Mouse (Mus musculus): ENCODE measurements around the gene Gm21962.
"Not testable (repeated sequence)": the region's sequence is repeated elsewhere in the genome, so short reads cannot be mapped to it uniquely, and the experiment has no call there.

The Gm21962 gene

DNA sequence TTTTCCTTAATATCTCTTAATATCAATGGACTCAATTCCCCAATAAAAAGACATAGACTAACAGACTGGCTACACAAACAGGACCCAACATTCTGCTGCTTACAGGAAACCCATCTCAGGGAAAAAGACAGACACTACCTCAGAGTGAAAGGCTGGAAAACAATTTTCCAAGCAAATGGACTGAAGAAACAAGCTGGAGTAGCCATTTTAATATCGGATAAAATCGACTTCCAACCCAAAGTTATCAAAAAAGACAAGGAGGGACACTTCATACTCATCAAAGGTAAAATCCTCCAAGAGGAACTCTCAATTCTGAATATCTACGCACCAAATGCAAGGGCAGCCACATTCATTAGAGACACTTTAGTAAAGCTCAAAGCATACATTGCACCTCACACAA is at the start of gene Gm21962:
Gene Gm21962, plus strand, starts transcription at position 301 of the 400 bp plus-strand sequence.
- DNase-seq (ENCODE audit: low read depth, low spot score) = not testable (repeated sequence)

DNA sequence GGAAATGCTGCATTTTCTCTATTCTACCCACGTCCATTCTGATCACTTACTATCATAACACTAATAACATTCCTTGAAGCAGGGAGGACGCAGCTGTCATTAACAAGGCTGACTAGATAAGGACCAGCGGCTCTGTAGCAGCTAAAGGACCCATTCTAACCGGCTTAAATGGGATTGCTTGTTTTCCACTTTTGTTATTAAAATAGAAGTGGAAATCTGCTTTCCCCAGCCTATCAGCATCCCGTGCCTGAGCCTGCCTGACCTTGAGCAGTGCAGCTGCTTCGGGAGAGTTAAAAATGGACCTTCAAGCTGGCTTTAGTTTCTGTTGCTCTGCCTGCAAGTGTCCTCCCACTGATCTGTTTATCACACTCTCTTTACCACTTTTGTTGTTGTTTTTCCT is 49.2 kb upstream of the Gm21962 start:
- DNase-seq (ENCODE audit: low read depth, low spot score) = no peak

DNA sequence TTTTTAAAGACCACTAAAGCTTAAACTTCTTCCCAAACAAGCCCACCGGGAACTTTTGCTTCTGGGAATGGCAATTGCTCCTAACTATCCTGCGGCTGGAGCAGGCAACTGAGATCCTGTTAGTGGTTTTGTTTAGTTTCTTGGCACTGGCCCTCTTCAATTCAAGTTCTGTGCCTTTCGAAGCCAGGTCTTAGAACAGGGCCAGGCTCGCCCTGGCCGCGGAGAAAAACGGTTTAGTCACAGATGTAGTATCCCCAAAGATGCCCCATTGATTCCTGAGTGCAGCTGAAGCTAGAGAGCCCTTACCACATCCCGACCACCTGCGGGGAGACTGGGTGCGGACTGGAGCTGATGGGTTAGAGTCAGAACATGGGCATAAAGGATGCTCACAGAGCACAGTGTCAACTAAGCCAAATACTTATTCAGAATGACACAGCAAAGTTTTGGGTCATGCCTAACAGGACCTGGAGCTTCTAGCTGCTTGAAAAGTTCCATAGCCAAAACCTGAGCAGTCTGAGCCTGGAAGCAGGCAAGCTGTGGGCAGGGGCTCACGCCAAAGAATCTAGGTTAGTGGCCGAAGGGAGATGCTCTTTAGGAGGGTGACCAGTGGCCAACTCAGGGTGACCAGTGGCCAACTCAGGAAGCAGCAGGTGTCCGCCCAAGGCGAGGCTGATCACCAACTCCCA is 48.3 kb upstream of the Gm21962 start:
- DNase-seq (ENCODE audit: low read depth, low spot score) = no peak

DNA sequence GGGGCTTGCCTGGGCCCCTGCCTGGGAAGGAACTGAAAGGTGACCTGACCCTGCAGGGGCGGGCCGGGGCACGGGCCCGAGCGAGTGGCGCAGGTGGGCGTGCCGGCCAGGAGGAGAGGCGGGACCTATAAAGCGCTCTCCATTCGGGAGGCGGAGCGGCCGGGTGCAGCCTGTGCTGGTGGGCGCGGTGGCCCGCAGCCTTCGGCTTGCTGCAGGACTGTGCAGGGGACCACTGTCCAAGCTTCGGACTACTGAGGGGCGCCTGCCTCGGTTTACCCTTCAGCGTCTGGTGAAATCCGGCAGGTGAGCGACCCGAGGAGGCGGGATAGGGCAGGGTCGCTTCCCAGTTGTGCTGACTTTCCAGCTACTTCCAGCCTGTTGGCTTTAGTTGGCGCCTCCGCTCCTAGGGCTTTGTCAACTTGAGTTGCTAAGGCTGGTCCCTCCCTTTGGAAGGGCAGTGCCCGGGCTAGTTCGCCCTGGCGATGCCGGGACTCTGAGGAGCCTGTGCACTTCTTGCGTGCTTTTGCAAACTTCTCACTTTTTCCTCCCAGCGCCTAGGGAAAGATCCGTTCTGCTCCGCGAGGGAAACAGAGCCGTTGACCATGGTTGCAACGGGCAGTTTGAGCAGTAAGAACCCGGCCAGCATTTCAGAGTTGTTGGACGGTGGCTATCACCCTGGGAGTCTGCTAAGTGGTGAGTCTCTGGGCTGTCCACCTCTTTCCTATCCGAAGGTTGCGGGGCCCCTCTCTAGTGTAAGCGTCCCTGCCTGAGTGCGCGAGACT is 47.6 kb upstream of the Gm21962 start:
- DNase-seq (ENCODE audit: low read depth, low spot score) = no peak

DNA sequence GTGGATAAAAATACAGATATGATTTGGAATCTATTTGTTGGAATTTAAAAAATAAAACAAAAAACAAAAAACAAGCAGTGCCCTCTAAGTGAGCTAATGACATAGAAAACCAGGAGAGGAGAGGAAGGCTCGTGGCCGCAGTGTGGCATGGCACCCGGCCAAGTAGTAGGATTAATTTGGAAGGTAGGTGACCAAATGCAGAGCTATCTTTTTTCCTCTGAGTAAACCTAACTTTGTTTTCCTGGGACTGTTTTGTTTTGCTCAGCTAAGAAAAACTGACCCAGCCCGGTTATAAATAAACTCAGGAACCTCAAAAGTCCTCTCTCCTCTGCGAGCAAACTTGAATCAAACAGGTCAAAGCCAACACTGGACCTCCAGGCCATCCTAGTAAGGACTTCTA is 46.3 kb upstream of the Gm21962 start:
- DNase-seq (ENCODE audit: low read depth, low spot score) = no peak

DNA sequence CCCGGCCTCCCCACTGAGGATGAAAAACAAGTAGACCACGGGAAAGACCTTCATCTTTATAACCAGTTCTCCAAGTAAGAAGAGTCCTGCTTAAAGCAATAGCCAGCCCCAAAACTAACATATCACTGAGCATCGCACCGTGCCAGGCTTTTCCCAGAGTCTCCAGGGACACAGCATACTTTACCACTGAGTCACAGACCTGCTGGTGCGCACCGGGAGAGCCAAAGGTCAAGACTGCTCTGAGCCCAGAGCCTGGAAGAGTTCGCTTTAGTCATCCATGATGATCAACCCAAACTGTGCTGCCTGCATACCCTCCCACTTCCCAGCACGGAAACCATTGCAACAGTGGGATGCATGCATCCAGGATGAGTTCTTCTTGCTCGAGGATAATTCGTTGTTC is 37.6 kb upstream of the Gm21962 start:
- peak; percentile 93 for DNase-seq (ENCODE audit: low read depth, low spot score)

DNA sequence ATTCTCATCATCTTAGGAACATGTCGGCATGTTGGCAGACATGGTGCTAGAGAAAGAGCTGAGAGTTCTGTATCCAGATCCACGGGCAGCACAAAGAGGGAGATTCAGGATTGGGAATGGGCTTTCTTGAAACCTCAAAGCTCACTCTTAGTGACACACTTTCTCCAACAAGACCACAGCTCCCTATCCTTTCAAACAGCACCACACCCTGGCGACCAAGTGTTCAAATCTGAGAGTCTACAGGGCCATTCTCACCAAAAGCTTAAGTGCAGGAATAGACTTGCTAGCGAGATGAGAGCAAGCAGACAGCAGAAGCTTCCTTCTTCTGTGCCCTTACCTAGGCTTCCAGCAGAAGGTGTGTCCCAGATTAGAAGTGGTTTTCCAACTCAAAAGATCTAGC is 34.8 kb upstream of the Gm21962 start:
- DNase-seq (ENCODE audit: low read depth, low spot score) = no peak

DNA sequence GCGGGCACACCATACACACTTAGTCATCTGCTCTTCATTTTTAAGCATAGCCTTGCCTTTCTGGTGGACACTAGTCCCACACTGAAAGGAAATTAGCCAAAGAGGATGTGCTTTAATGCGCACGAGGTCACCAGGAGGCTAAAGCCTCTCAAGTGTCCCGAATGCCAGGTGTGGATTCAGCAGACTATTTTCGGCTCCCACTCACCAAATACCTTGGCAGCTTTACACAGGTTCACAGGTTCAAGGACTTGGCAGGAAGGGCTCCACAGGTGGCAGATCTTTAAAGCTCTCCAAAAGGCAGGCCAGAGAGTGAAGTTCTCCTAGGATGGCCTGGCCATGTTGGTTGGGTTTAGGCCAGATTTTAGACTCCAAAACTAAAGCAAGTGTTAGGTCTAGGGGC is 30.1 kb upstream of the Gm21962 start:
- no peak for DNase-seq (ENCODE audit: low read depth, low spot score)

DNA sequence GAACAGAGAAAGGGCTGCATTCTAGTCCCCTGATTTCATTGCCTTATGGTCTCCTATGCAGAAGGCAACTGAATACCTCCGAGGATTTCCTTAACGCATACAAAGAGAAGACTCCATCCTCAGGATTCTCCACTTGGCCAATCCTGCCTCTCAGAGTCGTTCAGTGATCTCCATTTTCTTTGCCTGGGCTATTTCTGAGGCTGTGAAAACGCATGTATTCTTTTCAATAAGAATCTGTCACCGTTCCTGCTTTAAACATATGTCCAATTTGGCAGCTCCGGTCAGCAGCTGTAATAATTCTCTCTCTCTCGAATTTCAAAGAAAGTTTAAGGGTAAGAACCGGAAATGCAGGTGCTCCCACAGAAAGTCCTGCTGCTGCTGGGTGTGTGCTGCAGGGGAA is 29.2 kb upstream of the Gm21962 start:
- DNase-seq (ENCODE audit: low read depth, low spot score) = no peak

DNA sequence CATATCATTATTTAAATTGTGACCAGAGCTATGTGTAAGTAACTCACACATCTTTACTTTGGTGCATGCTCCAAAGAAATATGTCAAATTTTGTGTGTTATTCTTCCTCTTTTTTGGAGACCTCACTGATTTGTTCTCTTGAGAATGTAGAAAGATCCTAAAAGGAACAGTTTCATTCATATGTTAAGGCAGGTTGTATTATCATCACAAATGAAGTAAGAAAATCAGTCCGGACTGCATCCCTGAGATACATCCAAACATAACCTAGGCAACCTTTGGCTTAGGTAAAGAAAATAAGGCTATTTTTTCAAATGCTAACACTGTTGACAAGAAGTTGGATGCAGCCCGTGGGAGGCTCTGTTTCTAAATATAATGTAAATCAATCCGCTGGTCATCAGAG is 28.8 kb upstream of the Gm21962 start:
- no peak for DNase-seq (ENCODE audit: low read depth, low spot score)

DNA sequence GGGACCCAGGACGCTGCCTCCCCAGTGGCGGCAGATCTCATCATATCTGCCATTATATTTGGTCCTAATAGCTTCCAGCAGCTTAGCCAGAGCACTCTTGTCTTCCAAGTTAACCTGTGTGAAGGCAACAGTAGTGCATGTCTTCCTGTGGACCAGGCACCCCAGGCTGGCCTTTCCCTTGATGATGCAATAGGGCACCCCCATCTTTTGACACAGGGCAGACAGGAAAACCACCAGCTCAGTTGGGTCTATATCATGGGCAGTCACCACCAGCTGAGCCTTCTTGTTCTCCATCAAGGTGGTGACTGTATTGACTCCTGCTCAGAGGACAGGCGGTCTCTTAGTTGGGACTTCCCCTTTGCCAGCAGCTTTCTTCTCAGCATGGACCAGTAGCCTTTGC is 27.2 kb upstream of the Gm21962 start:
- no peak for DNase-seq (ENCODE audit: low read depth, low spot score)

DNA sequence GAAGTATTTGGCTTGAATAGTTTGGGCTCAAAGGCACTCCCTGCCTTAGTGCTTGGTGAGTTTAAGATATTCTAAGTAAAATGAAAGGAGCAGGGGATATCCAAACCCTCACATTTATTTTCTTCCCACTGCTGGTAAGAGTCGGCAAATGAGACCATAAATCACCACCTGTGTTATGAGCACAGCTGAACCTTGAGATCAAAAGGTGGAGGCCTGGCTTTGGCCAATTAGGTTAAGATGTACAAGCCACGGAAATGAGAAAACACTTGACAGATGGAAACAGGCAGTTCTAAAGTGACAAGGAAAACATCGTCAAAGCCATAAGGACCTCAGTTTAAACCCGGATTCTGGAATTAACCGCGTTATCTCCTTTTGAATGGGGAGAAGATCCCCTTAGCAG is 26.4 kb upstream of the Gm21962 start:
- no peak for DNase-seq (ENCODE audit: low read depth, low spot score)

DNA sequence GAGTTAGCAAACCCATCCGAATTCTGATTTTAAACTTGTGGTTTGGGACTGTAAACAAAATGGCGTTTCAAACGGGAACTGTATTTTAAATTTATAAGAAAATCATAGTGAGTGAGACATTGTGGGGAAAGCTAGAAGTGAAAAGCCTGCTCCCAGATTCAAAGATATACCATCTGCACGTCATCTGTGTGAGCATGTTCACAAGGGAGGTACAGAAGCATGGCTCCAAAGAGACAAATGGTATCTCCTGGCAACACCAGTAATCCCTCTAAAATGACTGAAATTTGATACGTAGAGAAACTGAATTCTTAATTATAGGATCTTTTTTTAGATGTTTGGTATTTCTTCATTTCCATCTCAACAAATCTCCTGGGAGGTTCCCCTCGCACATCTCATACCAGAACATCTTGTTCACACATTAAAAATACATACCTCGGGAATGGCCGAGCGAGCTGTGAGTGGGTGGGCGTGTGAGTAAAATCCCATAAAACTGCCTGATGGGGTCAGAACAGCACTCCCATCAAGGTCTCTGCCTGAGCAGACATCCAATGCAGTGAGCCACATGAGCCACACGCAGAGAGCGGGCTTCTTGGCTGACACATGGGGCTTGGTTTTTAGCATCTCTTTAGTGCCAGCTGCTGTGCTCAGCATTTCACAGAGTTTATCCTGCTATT is 23.8 kb upstream of the Gm21962 start:
- peak; percentile 13 for DNase-seq (ENCODE audit: low read depth, low spot score)

DNA sequence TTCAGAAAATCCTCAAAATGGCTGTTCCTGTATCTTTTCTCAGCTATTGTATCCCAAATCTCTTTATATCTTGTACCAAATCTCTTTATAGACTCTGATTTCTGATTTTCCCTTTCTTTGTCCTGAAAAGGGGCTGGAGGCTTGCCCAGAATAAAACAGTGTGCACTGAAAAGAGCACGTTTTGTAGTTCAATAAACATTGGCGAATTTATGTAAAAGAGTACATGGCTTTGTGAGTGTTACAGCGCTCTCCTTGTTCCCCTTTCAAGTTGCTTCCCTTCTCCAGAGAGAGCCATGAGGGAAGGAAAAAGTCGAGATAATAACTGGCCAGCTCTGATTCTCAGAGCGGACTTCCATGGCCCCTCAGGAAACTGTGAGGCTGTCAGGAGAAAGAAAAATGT is 22.2 kb upstream of the Gm21962 start:
- DNase-seq (ENCODE audit: low read depth, low spot score) = no peak

DNA sequence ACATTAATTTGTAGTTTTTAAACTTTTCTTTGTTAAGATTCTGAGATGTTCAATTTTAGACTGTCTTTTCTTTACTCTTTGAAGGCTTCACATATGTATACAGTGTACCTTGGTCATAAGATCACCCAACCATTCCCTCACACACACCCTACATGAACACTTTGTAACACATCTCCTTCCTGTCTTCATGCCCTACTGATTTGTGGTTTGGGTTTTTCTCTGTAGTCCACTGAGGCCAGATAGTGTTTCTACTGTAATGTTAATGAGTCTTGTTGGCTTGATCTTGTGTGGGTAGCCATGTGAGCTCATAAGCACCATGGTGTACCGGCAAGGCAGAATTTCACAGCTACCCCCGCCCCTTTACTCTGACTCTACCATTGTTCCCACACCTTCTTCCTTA is 18.5 kb upstream of the Gm21962 start:
- no peak for DNase-seq (ENCODE audit: low read depth, low spot score)

DNA sequence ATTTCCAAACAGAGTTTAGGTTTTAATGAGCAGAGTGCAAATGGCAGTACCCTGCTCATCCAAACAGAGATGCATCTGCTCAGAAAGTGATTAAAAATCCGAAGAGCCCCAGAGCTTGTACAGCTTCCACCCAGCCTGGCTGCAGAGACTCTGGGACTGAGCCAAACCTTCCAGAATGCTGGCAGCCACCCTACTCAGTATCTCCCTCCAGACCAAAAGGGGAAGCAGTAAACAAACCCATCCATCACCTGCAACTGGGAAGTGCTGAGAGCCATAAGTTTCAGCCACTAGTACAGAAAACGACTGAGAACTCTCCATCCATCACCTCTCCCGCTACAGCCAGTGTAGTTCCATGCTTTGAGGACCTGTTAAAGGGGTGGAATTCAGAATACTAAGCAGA is 9.6 kb downstream of the Gm21962 start:
- peak; percentile 84 for DNase-seq (ENCODE audit: low read depth, low spot score)

DNA sequence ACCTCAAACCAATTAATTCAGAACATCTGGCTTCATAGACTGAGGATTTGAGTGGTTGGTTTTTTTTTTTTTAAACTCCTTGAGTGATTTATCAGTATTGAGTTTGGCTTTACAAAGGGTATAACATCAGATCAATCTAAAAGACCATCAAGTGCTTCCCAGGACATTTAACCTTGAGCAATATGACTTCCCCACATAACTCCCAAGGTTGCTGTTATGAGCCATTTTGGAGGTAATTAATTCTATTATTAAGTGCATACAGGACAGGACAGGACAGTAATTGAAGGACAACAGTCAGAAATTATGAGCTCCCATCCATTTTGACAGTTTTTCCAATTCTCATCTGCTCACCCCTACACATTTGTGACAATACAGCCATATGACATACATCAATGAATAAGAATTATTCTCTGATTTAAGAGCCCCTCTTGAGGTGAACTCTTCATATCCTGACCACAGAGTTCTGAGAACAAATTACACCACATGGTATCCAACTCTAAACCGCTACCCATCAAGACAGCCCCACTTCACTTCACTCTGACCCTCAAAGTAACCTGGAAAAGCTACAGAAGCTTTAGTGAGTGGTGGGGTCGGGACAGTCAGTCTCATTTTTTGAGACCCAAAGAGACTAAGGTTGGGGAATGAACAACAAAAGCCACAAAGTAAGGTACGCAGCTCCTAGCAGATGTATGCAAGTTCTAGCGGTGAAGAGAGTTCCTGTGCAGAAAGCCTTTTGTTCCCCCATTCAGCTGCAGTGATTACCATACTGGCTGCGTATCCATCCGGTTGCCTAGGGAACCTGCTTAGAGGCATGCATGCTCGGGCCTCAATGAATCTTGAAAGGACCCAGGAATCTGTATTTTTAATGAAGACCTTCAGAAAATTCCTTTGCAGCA is 11.8 kb downstream of the Gm21962 start:
- no peak for DNase-seq (ENCODE audit: low read depth, low spot score)

DNA sequence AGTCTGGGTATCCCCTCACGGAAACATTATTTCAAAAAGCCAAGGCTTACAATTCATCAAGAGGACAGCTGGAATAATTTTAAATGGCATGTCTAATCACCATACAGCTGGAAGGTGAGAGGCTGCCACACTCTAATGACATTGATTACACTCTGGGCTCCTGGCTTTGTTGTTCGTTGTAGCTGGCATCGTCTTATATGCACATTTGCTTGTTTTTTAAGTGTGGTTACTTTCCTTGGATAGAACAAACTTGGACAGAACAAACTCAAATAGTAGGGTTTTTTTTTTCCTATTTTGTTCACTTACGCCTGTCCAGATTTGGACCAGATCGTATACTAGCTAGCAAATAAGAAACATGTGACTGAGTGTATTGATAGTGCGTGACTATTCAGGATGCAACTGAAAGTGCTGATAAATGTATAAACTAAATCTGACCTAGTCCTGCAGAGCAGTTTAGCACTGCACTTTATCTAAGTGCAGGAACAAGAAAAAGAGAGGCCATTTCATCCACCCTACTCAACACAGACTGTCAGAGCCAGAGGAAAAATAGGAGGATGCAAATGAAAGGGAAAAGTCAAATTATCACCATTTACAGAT is 12.6 kb downstream of the Gm21962 start:
- no peak for DNase-seq (ENCODE audit: low read depth, low spot score)

DNA sequence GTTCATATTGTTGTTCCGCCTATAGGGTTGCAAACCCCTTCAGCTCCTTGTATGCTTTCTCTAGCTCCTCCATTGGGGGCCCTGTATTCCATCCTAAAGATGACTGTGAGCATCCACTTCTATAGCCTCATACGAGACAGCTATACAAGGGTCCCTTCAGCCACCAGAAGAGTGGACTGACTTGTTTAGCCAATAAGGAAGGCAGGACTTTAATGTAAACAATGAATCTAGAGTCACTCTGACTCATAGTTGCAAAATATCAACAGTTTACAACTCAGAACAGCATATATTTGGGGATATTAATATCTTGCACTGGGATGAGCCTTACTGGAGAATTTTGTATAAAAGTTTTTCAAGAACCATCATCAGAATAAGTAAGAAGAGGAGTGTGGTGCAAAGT is 15.6 kb downstream of the Gm21962 start:
- no peak for DNase-seq (ENCODE audit: low read depth, low spot score)

DNA sequence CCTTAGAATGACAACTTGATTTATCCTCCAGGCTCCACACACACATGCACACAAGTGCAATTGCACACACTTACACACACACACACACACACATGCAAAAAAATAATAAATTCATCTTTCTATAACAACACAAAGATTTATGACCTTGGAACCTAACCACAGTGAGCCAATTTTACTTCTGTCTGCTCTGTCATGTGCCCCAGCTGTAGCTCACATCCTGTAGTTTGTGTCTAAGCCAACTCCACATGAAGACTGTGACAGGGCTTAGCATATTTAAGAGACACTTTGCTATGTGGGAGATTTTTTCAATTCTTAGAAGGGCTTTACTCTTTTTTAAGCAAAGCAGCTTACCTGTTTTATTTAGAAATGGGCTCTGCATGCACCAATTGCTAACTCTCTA is 20.2 kb downstream of the Gm21962 start:
- no peak for DNase-seq (ENCODE audit: low read depth, low spot score)

DNA sequence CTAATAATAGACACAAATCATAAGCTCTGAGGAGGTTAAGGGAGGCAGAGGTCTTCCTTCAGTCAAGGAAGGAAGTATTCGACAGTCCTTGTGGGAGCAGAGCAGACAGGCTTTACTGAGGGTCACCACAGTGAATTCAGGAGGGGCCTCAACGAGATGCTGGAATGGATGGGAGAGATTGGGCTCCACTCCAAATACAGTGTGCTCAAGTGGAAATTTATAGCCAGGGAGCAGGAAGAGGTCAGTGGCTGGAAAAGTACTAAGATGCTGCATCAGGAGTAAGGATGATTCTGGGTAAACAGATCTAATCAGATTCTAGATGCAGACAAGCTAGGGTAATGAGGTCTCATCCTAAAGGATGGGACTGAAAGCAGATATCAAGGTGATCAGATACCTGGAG is 44.6 kb downstream of the Gm21962 start:
- DNase-seq (ENCODE audit: low read depth, low spot score) = peak; percentile 66
